Mouse (Mus musculus) limb, embryonic 13.5 days (tissue): ENCODE measurements around the gene Irf2bpl. TPM values are rescaled to one million over a fixed set of nuclear protein-coding genes. Genes with fewer than 3 reads are reported as not detected.

Source experiments
- polyA plus RNA-seq: library from polyadenylated mRNA; unstranded; fragments of >200 nt; fragmentation: Nextera tagmentation; extraction: Ambion mirVana; gene quantifications from 2 replicates; pipeline ENCODE4 v1.2.1, GENCODE M21; 2015

Irf2bpl gene
- polyA plus RNA-seq, 1 experiment from 2014 or later = 41.2 TPM

Other genes starting within 250 kb of the Irf2bpl start
- 13.2 and 13.9 TPM in 2 replicates for gene Vash1, start 206.1 kb downstream of the Irf2bpl start, polyA plus RNA-seq
- gene Angel1, start 158.3 kb downstream of the Irf2bpl start, polyA plus RNA-seq = 10.6 and 11.0 TPM in 2 replicates
- gene Lrrc74a, start 150.4 kb downstream of the Irf2bpl start, polyA plus RNA-seq = not detected in 2 replicates
- 23.6 and 24.7 TPM in 2 replicates for gene Cipc, start 62.2 kb upstream of the Irf2bpl start, polyA plus RNA-seq
- gene Zdhhc22, start 105.6 kb upstream of the Irf2bpl start, polyA plus RNA-seq = not detected in 2 replicates
- 0.05 and 0.08 TPM in 2 replicates for gene Tmem63c, start 136.5 kb upstream of the Irf2bpl start, polyA plus RNA-seq
- 0.23 and 0.42 TPM in 2 replicates for gene Ngb, start 217.7 kb upstream of the Irf2bpl start, polyA plus RNA-seq